Comparison of ENCODE assay signal across 10 mouse cellular contexts in genomic region chr4:133184031-133184897, GRCm38 (mm10). TPM values are rescaled to one million over a fixed set of nuclear protein-coding genes. Genes with fewer than 3 reads are reported as not detected.
DNase-seq lines count a peak whose midpoint lies in the region; ATAC-seq and TF ChIP-seq lines count a peak whose summit lies in the region.
"Had no signal": no experiment of that assay in that cellular context is flagged by ENCODE, and none has a peak within 500 bp of the region (broad histone marks: within the 10 kb centered on the region; RNA-seq: fewer than 3 reads in every experiment).

No protein-coding gene starts in this region.

- no peak for DNase-seq in kidney, adult 11 months
- DNase-seq in ES-E14 (ENCODE audit: low read depth, low spot score) = no peak
- DNase-seq in ovary, postnatal 36 days (ENCODE audit: low spot score) = no peak
- DNase-seq in adrenal gland, postnatal 10 days = no peak
- DNase-seq in embryo, embryonic 10 days (ENCODE audit: low spot score) = no peak

- H3K27me3 ChIP-seq in kidney, embryonic 14.5 days (ENCODE audit: control insufficient read depth, insufficient read depth, low read length) = no peaks in the 10 kb centered on the region
- H3K27me3 ChIP-seq in forebrain, embryonic 13.5 days = no peaks in the 10 kb centered on the region
- H3K27me3 ChIP-seq in limb, embryonic 15.5 days = no peaks in the 10 kb centered on the region
- H3K27me3 ChIP-seq: Patski had no signal

- H3K27ac ChIP-seq in kidney, embryonic 14.5 days (ENCODE audit: low read depth, low read length) = peak overlapping the region; percentile 57; the same call in 1 of the 2 replicates
- peak overlapping the region; percentile 88; the same call in 1 of the 2 replicates for H3K27ac ChIP-seq in ES-E14 (ENCODE audit: insufficient read depth, low read depth, low read length, poor library complexity, severe bottlenecking)
- H3K27ac ChIP-seq in forebrain, embryonic 13.5 days = 0 out of 2 replicates have a peak overlapping the region, but pooled peaks have one; percentile 73
- H3K27ac ChIP-seq in limb, embryonic 15.5 days = peak overlapping the region; percentile 89

- whole genome bisulfite sequencing in kidney, embryonic 14.5 days = 44% methylated on average over 14 of the region's 14 CpGs
- WGBS in forebrain, embryonic 13.5 days = 53% methylated on average over 14 of the region's 14 CpGs
- 26% methylated on average over 14 of the region's 14 CpGs for WGBS in limb, embryonic 15.5 days

- ATAC-seq in kidney, embryonic 14.5 days (ENCODE audit: low FRiP score, low TSS enrichment) = no peak
- no peak for ATAC-seq in forebrain, embryonic 13.5 days
- no peak for ATAC-seq in limb, embryonic 15.5 days (ENCODE audit: insufficient number of reproducible peaks, low FRiP score, low TSS enrichment, low read depth)

- H3K4me2 ChIP-seq in kidney, embryonic 14.5 days (replicated peaks; ENCODE audit: low read depth, low read length) = no peak overlapping the region
- H3K4me2 ChIP-seq in forebrain, embryonic 13.5 days = no peak overlapping the region
- no peak overlapping the region for H3K4me2 ChIP-seq in limb, embryonic 15.5 days

- no peaks in the 10 kb centered on the region for H3K9me3 ChIP-seq in kidney, embryonic 14.5 days (ENCODE audit: control insufficient read depth, low read length)
- no peaks in the 10 kb centered on the region for H3K9me3 ChIP-seq in ES-E14 (ENCODE audit: control insufficient read depth, insufficient read depth, low read depth, low read length)
- no peaks in the 10 kb centered on the region for H3K9me3 ChIP-seq in forebrain, embryonic 13.5 days (replicated peaks)
- H3K9me3 ChIP-seq in limb, embryonic 15.5 days = no peaks in the 10 kb centered on the region

- in situ Hi-C loops in ES-E14 (cut with MboI; ENCODE audit: low sequenced_read_pairs in 2 of 2, unreplicated experiment in 2 of 2) = no loop called here

- peaks cover 24% of the 10 kb centered on the region for H3K4me1 ChIP-seq in kidney, embryonic 14.5 days (ENCODE audit: control insufficient read depth, insufficient read depth, low read length)
- peaks cover 10% of the 10 kb centered on the region in 2 experiments; a peak in 3 of 4 replicates for H3K4me1 ChIP-seq in ES-E14 (ENCODE audit: control insufficient read depth in 2 of 2, insufficient read depth in 2 of 2, low read length in 2 of 2, poor library complexity in 1 of 2)
- peaks cover 17% of the 10 kb centered on the region for H3K4me1 ChIP-seq in forebrain, embryonic 13.5 days
- H3K4me1 ChIP-seq in limb, embryonic 15.5 days = peaks cover 40% of the 10 kb centered on the region

- peaks cover 49% of the 10 kb centered on the region for H3K36me3 ChIP-seq in kidney, embryonic 14.5 days (ENCODE audit: control insufficient read depth, insufficient read depth, low read length)
- H3K36me3 ChIP-seq in ES-E14 (ENCODE audit: control insufficient read depth, insufficient read depth, low read length, poor library complexity, severe bottlenecking) = peaks cover 18% of the 10 kb centered on the region
- peaks cover 48% of the 10 kb centered on the region for H3K36me3 ChIP-seq in forebrain, embryonic 13.5 days (ENCODE audit: poor library complexity, severe bottlenecking)
- H3K36me3 ChIP-seq in limb, embryonic 15.5 days = peaks cover 50% of the 10 kb centered on the region

- no peak overlapping the region for H3K4me3 ChIP-seq in kidney, embryonic 14.5 days (ENCODE audit: low read length)
- H3K4me3 ChIP-seq in ES-E14 (ENCODE audit: insufficient read depth in 1 of 2, low read depth in 1 of 2, low read length in 2 of 2, poor library complexity in 1 of 2, severe bottlenecking in 1 of 2) = no peak overlapping the region
- no peak overlapping the region for H3K4me3 ChIP-seq in forebrain, embryonic 13.5 days
- no peak overlapping the region for H3K4me3 ChIP-seq in limb, embryonic 15.5 days

- no peak overlapping the region; the same call in 1 of the 2 replicates for H3K9ac ChIP-seq in kidney, embryonic 14.5 days (ENCODE audit: low read depth, low read length)
- no peak overlapping the region; the same call in 1 of the 2 replicates for H3K9ac ChIP-seq in ES-E14 (ENCODE audit: insufficient read depth, low read depth, low read length, poor library complexity, severe bottlenecking)
- no peak overlapping the region for H3K9ac ChIP-seq in forebrain, embryonic 13.5 days
- H3K9ac ChIP-seq in limb, embryonic 15.5 days = no peak overlapping the region

TF ChIP-seq in ES-E14, 5 proteins besides CTCF, POLR2A, EP300 and RAD21:
- TF ChIP-seq HCFC1 (IDR thresholded peaks at IDR 0.05; ENCODE audit: borderline replicate concordance, insufficient read depth, low read length) (no peak), ZNF384 (IDR thresholded peaks at IDR 0.05; ENCODE audit: low read depth, low read length) (no peak), CHD2 (IDR thresholded peaks at IDR 0.05; ENCODE audit: low read depth, low read length) (no peak), ZC3H11A (IDR thresholded peaks at IDR 0.05; ENCODE audit: borderline replicate concordance, low read depth, low read length) (no peak), MAFK (IDR thresholded peaks at IDR 0.05; ENCODE audit: insufficient read depth, low read depth, low read length) (no peak)

RNA-seq across cellular contexts. Expression of gene Cd164l2, which starts 27.7 kb away (rescaled TPM):
- polyA plus RNA-seq in kidney, embryonic 14.5 days (2014; fragmentation: Nextera tagmentation; extraction: Ambion mirVana) = 6.9 and 7.6 TPM in 2 replicates
- 2.2 and 5.7 TPM in 2 replicates for total RNA-seq in ES-E14 (2012; rRNA removed)
- polyA plus RNA-seq in forebrain, embryonic 13.5 days (2015; fragmentation: Nextera tagmentation; extraction: Ambion mirVana) = 0.17 and 0.30 TPM in 2 replicates
- polyA plus RNA-seq in limb, embryonic 15.5 days (2015; fragmentation: Nextera tagmentation; extraction: Ambion mirVana) = 3.6 and 5.2 TPM in 2 replicates
- total RNA-seq in adrenal gland, postnatal 10 days (2021) = 1 to 10 TPM; 2.2 to 2.4 TPM
- total RNA-seq: gastrocnemius, postnatal 14 days had no signal

RNA-seq across cellular contexts. Expression of gene Gpr3, which starts 28.1 kb away (rescaled TPM):
- 0.53 TPM in 1 of 2 replicates, not detected in the other for polyA plus RNA-seq in kidney, embryonic 14.5 days (2014; fragmentation: Nextera tagmentation; extraction: Ambion mirVana)
- total RNA-seq in ES-E14 (2012; rRNA removed) = 0.85 and 1.5 TPM in 2 replicates
- 0.33 and 0.57 TPM in 2 replicates for polyA plus RNA-seq in forebrain, embryonic 13.5 days (2015; fragmentation: Nextera tagmentation; extraction: Ambion mirVana)
- polyA plus RNA-seq in limb, embryonic 15.5 days (2015; fragmentation: Nextera tagmentation; extraction: Ambion mirVana) = not detected in 2 replicates
- total RNA-seq in adrenal gland, postnatal 10 days (2021) = under 1 TPM; 0.36 to 0.99 TPM
- total RNA-seq: gastrocnemius, postnatal 14 days had no signal

RNA-seq across cellular contexts. Expression of gene Wasf2, which starts 54.0 kb away (rescaled TPM):
- polyA plus RNA-seq in kidney, embryonic 14.5 days (2014; fragmentation: Nextera tagmentation; extraction: Ambion mirVana) = 103 and 143 TPM in 2 replicates
- 31.8 and 32.3 TPM in 2 replicates for total RNA-seq in ES-E14 (2012; rRNA removed)
- 36.7 and 42.9 TPM in 2 replicates for polyA plus RNA-seq in forebrain, embryonic 13.5 days (2015; fragmentation: Nextera tagmentation; extraction: Ambion mirVana)
- polyA plus RNA-seq in limb, embryonic 15.5 days (2015; fragmentation: Nextera tagmentation; extraction: Ambion mirVana) = 117 and 129 TPM in 2 replicates
- total RNA-seq in adrenal gland, postnatal 10 days (2021) = 100 to 1,000 TPM; 122 to 123 TPM

RNA-seq across cellular contexts. Expression of gene Map3k6, which starts 56.4 kb away (rescaled TPM):
- 2.8 and 4.1 TPM in 2 replicates for polyA plus RNA-seq in kidney, embryonic 14.5 days (2014; fragmentation: Nextera tagmentation; extraction: Ambion mirVana)
- 2.7 and 4.3 TPM in 2 replicates for total RNA-seq in ES-E14 (2012; rRNA removed)
- 0.92 and 1.0 TPM in 2 replicates for polyA plus RNA-seq in forebrain, embryonic 13.5 days (2015; fragmentation: Nextera tagmentation; extraction: Ambion mirVana)
- polyA plus RNA-seq in limb, embryonic 15.5 days (2015; fragmentation: Nextera tagmentation; extraction: Ambion mirVana) = 21.3 and 21.4 TPM in 2 replicates
- total RNA-seq in adrenal gland, postnatal 10 days (2021) = 10 to 100 TPM; 17.2 to 36.7 TPM
